Mouse (Mus musculus) liver, adult 2 months (tissue): ENCODE results near the gene Dtx3. TPM values are rescaled to one million over a fixed set of nuclear protein-coding genes. Genes with fewer than 3 reads are reported as not detected.

Experiments used
- DNase-seq: peaks from one replicate; pipeline ENCODE4 v3.0.0-alpha.2; 2011; ENCODE audit warnings: low read depth, low spot score; ENCODE audit errors: extremely low read depth
- H3K27ac ChIP-seq: fragments of 200-500 bp; replicated peaks from 2 replicates; pipeline ENCODE4 v1.5.1; 2012; ENCODE audit warnings: low read depth, mild to moderate bottlenecking, control low read depth, inconsistent platforms, low read length; ENCODE audit not compliant: insufficient read depth
- H3K27me3 ChIP-seq: fragments of 200-500 bp; 2 replicates; pipeline ENCODE4 v1.6.1; 2012; ENCODE audit warnings: mild to moderate bottlenecking, moderate library complexity, low read length, inconsistent platforms; ENCODE audit not compliant: control insufficient read depth, insufficient read depth
- H3K36me3 ChIP-seq: fragments of 200-500 bp; 2 replicates; pipeline ENCODE4 v1.6.1; 2012; ENCODE audit warnings: low read length, inconsistent platforms; ENCODE audit not compliant: control insufficient read depth, insufficient read depth
- H3K4me1 ChIP-seq: fragments of 200-500 bp; 2 replicates; pipeline ENCODE4 v1.6.1; 2011; ENCODE audit warnings: low read length; ENCODE audit not compliant: control insufficient read depth, insufficient read depth
- H3K4me3 ChIP-seq: fragments of 200-500 bp; 2 replicates; pipeline ENCODE4 v1.5.1; 2011; ENCODE audit warnings: low read depth, mild to moderate bottlenecking, control low read depth, low read length, moderate library complexity; ENCODE audit not compliant: insufficient read depth
- H3K79me2 ChIP-seq: fragments of 200-500 bp; 2 replicates; pipeline ENCODE4 v1.6.1; 2012; ENCODE audit warnings: inconsistent platforms, mild to moderate bottlenecking, low read length, moderate library complexity; ENCODE audit not compliant: control insufficient read depth, insufficient read depth
- H3K9ac ChIP-seq: fragments of 200-500 bp; 2 replicates; pipeline ENCODE4 v1.6.1; 2012; ENCODE audit warnings: low read depth, mild to moderate bottlenecking, control low read depth, inconsistent platforms, low read length
- CTCF ChIP-seq: fragments of 200-500 bp; IDR thresholded peaks from 2 replicates; pipeline ENCODE4 v1.5.1; 2011; ENCODE audit warnings: low read depth, low read length, control low read depth
- POLR2A ChIP-seq: fragments of 200-500 bp; IDR thresholded peaks from 2 replicates; pipeline ENCODE4 v1.6.1; 2011; ENCODE audit warnings: low read length, control low read depth; ENCODE audit not compliant: insufficient read depth; ENCODE audit errors: extremely low read depth
- WGBS: fragments of 180-500 bp; shearing (Covaris S2); methylation state at CpG from one replicate; pipeline ENCODE4 v1.1.7; 2018; 5-methylcytosine and 5-hydroxymethylcytosine counted together
- polyA plus RNA-seq: library from polyadenylated mRNA; depleted of rRNA; stranded (reverse); fragments of >200 nt; gene quantifications from 2 replicates; pipeline ENCODE4 v1.2.3, GENCODE M21; 2012
- total RNA-seq: library from RNA; depleted of rRNA; stranded (reverse); fragments of >200 nt; gene quantifications from 2 replicates; pipeline ENCODE4 v1.2.3, GENCODE M21; 2014

Gene Dtx3
- total and polyA plus RNA-seq, 2 experiments = 1.5 to 10.0 TPM

- Histone ChIP-seq H3K36me3 (no peaks in the 10 kb centered on the region), H3K4me1 (peaks cover 6% of the 10 kb centered on the region), H3K27me3 (no peaks in the 10 kb centered on the region), H3K79me2 (peaks cover 10% of the 10 kb centered on the region; the same call in 1 of the 2 replicates), H3K9ac (peak within 1 kb of the TSS; percentile 86), H3K4me3 (peak within 1 kb of the TSS; percentile 87), H3K27ac (0 out of 2 replicates have a peak within 1 kb of the TSS, but pooled peaks have one; percentile 24)
- DNase-seq = peak; percentile 77
- TF ChIP-seq CTCF = no peak
- peak; percentile 50; the same call in 1 of the 2 replicates for TF ChIP-seq POLR2A
- under 1% methylated on average over 47 of the region's 47 CpGs for WGBS
Measured at GRCm38 (mm10) chr10:127211414-127211854, 15.9 kb upstream of the Dtx3 start, which contains the start of gene Pip4k2c. Gene Pip4k2c, minus strand, starts transcription at chr10:127211585.

DNA sequence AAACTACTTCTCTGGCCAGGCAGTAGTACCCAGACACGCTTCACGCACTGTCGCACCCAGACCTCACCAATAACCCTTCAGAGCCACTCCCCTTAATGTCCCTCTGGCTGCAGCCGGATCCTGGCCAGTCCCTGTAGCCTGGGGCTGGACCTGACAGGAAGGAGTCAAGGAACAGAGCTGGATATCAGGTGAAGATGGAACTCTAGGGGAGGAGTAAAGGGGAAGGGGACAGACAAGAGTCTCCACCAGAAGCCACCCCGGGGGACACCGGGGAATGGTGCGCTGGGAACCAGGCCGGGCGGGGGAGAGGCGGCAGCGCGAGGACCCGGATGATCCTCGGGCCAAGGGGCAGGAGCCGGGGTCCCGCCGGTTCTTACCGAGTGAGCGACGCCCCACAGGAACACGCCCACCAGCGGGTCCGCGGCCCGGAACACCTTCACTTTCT lies 15.5 kb upstream of the Dtx3 start:
- peak overlapping the region; percentile 86 for H3K9ac ChIP-seq
- WGBS = 2% methylated on average over 25 of the region's 25 CpGs
- peak overlapping the region; percentile 87 for H3K4me3 ChIP-seq
- no peaks in the 10 kb centered on the region for H3K27me3 ChIP-seq
- no peaks in the 10 kb centered on the region for H3K36me3 ChIP-seq
- peak; percentile 24 for DNase-seq
- H3K4me1 ChIP-seq = peaks cover 6% of the 10 kb centered on the region
- H3K79me2 ChIP-seq = peaks cover 10% of the 10 kb centered on the region; the same call in 1 of the 2 replicates
- 0 out of 2 replicates have a peak overlapping the region, but pooled peaks have one; percentile 24 for H3K27ac ChIP-seq
- TF ChIP-seq CTCF (no peak), POLR2A (no peak)

DNA sequence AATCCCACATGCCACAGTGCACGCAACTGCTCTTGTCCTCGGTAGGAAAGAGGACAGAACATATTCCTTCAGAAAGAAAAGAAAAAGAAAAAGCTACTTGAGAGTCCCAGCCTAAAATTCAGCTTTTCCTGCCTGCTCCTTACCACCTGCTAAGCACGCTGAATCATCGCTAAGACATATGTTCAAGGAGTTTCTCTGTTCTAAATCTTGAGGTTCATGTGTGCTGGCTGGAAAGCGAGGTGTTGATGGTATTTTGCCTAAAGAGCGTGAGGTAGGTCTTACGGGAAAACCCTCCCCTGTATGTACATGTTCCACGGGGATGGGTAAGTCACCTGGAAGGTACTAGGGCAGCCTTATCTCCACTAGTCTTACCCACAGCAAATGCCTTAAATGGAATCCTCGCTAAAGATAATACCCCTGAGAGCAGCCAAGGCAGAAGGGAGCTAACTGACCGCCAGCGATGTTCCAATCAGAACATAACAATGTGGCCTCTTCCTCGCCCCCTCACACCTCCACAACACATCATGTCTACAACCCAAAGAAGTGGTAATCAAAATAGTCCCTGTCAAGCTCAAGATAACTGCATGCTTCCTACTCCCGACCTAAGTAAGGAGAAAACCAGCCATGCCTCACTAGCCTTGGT lies 14.5 kb upstream of the Dtx3 start:
- no peak for DNase-seq
- H3K9ac ChIP-seq = no peak overlapping the region

DNA sequence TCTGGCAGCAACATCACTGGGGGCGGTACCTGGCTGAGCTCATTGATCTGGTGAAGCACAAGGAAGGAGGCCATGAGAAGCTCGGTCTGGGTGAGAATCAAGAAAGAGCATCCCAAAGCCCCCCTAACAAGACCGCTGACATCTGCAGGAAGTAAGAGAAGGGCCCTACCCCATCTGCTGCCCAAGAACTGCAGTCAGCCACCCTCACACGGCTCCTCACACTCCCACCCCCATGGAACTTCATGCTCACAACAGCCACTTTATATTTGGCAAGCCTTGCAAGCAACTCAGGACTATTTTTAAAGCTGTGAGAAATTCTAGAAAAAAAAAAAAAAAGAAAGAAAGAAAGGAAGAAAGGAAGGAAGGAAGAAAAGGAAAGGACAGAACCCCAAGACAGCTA lies 13.4 kb upstream of the Dtx3 start:
- Histone ChIP-seq H3K9ac (no peak overlapping the region), H3K79me2 (peaks cover 10% of the 10 kb centered on the region; the same call in 1 of the 2 replicates), H3K27me3 (no peaks in the 10 kb centered on the region), H3K4me1 (peaks cover 6% of the 10 kb centered on the region), H3K27ac (no peak overlapping the region), H3K4me3 (no peak overlapping the region), H3K36me3 (peaks cover 9% of the 10 kb centered on the region)
- WGBS = 71% methylated on average over 4 of the region's 4 CpGs
- no peak for DNase-seq
- TF ChIP-seq POLR2A (no peak), CTCF (no peak)

More for the DNA sequence above, 14.5 kb upstream of the Dtx3 start:
- Histone ChIP-seq H3K36me3 (peaks cover 4% of the 10 kb centered on the region), H3K27ac (no peak overlapping the region), H3K27me3 (no peaks in the 10 kb centered on the region), H3K4me1 (peaks cover 6% of the 10 kb centered on the region), H3K79me2 (peaks cover 10% of the 10 kb centered on the region; the same call in 1 of the 2 replicates), H3K4me3 (no peak overlapping the region)
- TF ChIP-seq CTCF (no peak), POLR2A (no peak)
- 91% methylated on average over 13 of the region's 13 CpGs for WGBS

DNA sequence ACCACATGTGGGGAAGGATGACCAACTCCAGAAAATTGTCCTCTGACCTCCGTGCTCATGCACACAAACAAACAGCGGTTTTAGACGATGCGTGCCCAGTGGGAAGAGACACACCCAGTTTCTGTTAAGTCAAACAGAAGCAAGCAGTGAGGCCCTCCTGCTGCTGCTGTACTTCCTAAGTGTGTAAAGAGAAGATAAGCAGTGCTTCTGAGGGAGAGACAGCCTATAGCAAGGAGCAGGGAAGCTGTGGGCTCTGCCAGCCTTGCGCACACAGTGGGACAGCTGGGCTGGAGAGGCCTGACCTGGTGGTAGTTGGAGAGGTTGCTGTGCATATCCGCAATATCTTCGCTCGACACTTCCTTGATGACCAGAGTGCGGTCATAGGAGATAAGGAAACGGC lies 9.8 kb upstream of the Dtx3 start:
- DNase-seq = no peak
- no peak overlapping the region for H3K4me3 ChIP-seq
- H3K27me3 ChIP-seq = no peaks in the 10 kb centered on the region
- TF ChIP-seq CTCF = no peak
- no peak for TF ChIP-seq POLR2A
- H3K9ac ChIP-seq = no peak overlapping the region
- peaks cover 17% of the 10 kb centered on the region for H3K36me3 ChIP-seq
- WGBS = 68% methylated on average over 10 of the region's 10 CpGs
- no peak overlapping the region for H3K27ac ChIP-seq
- H3K4me1 ChIP-seq = peaks cover under 1% of the 10 kb centered on the region
- peaks cover 1% of the 10 kb centered on the region; the same call in 1 of the 2 replicates for H3K79me2 ChIP-seq

DNA sequence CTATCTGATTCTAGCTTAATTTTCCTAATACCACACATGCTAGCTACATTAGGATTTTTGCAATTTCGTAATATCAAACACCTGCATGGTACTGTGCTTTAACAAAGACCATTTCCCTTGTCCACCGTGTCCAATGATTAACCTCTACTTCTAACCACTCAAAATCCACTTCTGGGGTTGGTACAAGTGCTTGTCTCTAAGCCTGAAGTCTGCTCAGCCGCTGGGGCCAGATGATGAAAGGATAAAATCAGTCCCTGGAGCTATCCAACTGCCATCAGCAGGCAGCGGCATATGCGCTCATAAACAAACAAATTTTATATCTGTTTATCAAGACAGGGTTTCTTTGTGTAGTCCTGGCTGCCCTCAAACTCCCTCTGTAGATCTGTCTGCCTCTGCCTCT lies 9.1 kb upstream of the Dtx3 start:
- Histone ChIP-seq H3K4me1 (no peaks in the 10 kb centered on the region), H3K36me3 (peaks cover 17% of the 10 kb centered on the region), H3K9ac (no peak overlapping the region), H3K27ac (no peak overlapping the region), H3K27me3 (no peaks in the 10 kb centered on the region), H3K4me3 (no peak overlapping the region), H3K79me2 (no peaks in the 10 kb centered on the region)
- TF ChIP-seq POLR2A (no peak), CTCF (no peak)
- DNase-seq = no peak
- 86% methylated on average over 5 of the region's 5 CpGs for WGBS
